ENCODE assay signal across 18 mouse cellular contexts in the genomic region with DNA sequence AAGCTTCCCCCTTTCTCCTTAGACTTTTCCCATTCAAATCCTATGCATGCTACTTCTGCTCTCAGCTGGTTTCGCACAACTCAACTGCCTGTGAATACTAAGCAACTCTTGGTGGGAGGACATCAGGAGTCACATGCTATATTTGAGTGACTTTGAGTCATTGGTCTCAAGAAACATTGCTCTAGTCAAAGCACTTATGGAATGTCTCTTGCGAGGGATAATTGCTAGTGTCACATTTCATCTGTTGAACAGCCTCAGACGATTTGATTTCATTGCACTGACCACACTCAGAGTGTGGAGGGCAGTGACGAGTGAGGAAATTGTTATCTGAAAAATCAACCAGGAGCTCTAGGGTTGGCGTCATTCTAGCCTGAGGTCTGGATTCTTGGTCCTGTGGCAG. TPM values are rescaled to one million over a fixed set of nuclear protein-coding genes. Genes with fewer than 3 reads are reported as not detected.
DNase-seq lines count a peak whose midpoint lies in the region; ATAC-seq lines count a peak whose summit lies in the region.
"Had no signal": no experiment of that assay in that cellular context is flagged by ENCODE, and none has a peak within 500 bp of the region (broad histone marks: within the 10 kb centered on the region; RNA-seq: fewer than 3 reads in every experiment).

No protein-coding gene starts in this region.

- no peak overlapping the region for H3K4me2 ChIP-seq in limb, embryonic 15.5 days
- no peak overlapping the region for H3K4me2 ChIP-seq in hindbrain, embryonic 14.5 days (replicated peaks)
- H3K4me2 ChIP-seq: hindbrain, embryonic 13.5 days; midbrain, embryonic 13.5 days had no signal

- peak; percentile 56; the same call in 1 of the 2 replicates for ATAC-seq in common myeloid progenitor, adult 5-6 weeks (replicated peaks; ENCODE audit: low read depth, poor library complexity, severe bottlenecking)
- ATAC-seq in limb, embryonic 15.5 days (ENCODE audit: insufficient number of reproducible peaks, low FRiP score, low TSS enrichment, low read depth) = 0 out of 2 replicates have a peak, but pooled peaks have one; percentile 40
- ATAC-seq in hindbrain, embryonic 14.5 days (ENCODE audit: low FRiP score) = no peak
- ATAC-seq: forebrain, embryonic 14.5 days; intestine, embryonic 16.5 days; midbrain, embryonic 13.5 days had no signal

- peak; percentile 35 for DNase-seq in embryo, embryonic 10 days (ENCODE audit: low spot score)
- DNase-seq in embryo, embryonic 9.5 days (ENCODE audit: extremely low spot score) = no peak
- DNase-seq in 416B (ENCODE audit: low read depth) = peak; percentile 90
- DNase-seq in hindbrain, embryonic 14.5 days (ENCODE audit: low spot score) = no peak
- DNase-seq in retina, embryonic 14.5 days (ENCODE audit: low spot score) = no peak
- DNase-seq in urinary bladder, adult 2 months (ENCODE audit: low spot score) = no peak
- DNase-seq: adrenal gland, postnatal 14 days; cerebellum, adult 9-11 months; heart, adult 18-20 months; kidney, postnatal 10 days; lung, postnatal 10 days had no signal

- WGBS in limb, embryonic 15.5 days = 31% methylated on average over 5 of the region's 5 CpGs
- 80% methylated on average over 5 of the region's 5 CpGs for WGBS in hindbrain, embryonic 14.5 days

- no peaks in the 10 kb centered on the region for H3K36me3 ChIP-seq in limb, embryonic 15.5 days
- H3K36me3 ChIP-seq in hindbrain, embryonic 14.5 days (replicated peaks; ENCODE audit: control insufficient read depth, insufficient read depth) = no peaks in the 10 kb centered on the region
- H3K36me3 ChIP-seq: hindbrain, embryonic 13.5 days; midbrain, embryonic 13.5 days had no signal

- H3K9ac ChIP-seq in limb, embryonic 15.5 days = no peak overlapping the region
- no peak overlapping the region for H3K9ac ChIP-seq in hindbrain, embryonic 14.5 days
- H3K9ac ChIP-seq: hindbrain, embryonic 13.5 days; liver, embryonic 14.5 days; midbrain, embryonic 13.5 days had no signal

- no peaks in the 10 kb centered on the region for H3K27me3 ChIP-seq in limb, embryonic 15.5 days
- H3K27me3 ChIP-seq in hindbrain, embryonic 14.5 days (ENCODE audit: control insufficient read depth, insufficient read depth, low read length) = no peaks in the 10 kb centered on the region
- H3K27me3 ChIP-seq: hindbrain, embryonic 13.5 days; midbrain, embryonic 13.5 days had no signal

- no peak overlapping the region for H3K4me3 ChIP-seq in limb, embryonic 15.5 days
- H3K4me3 ChIP-seq in hindbrain, embryonic 14.5 days (replicated peaks; ENCODE audit: low read length) = no peak overlapping the region
- H3K4me3 ChIP-seq: hindbrain, embryonic 13.5 days; midbrain, embryonic 13.5 days had no signal

- H3K9me3 ChIP-seq in limb, embryonic 15.5 days = no peaks in the 10 kb centered on the region
- no peaks in the 10 kb centered on the region for H3K9me3 ChIP-seq in hindbrain, embryonic 14.5 days (ENCODE audit: control insufficient read depth, low read length)
- H3K9me3 ChIP-seq: hindbrain, embryonic 13.5 days; midbrain, embryonic 13.5 days had no signal

- H3K4me1 ChIP-seq in limb, embryonic 15.5 days = peaks cover 6% of the 10 kb centered on the region
- H3K4me1 ChIP-seq in hindbrain, embryonic 14.5 days (replicated peaks; ENCODE audit: control insufficient read depth, insufficient read depth, low read length) = no peaks in the 10 kb centered on the region
- H3K4me1 ChIP-seq: midbrain, embryonic 13.5 days had no signal

- H3K27ac ChIP-seq in limb, embryonic 15.5 days = no peak overlapping the region
- H3K27ac ChIP-seq in hindbrain, embryonic 14.5 days = no peak overlapping the region
- H3K27ac ChIP-seq: hindbrain, embryonic 13.5 days; liver, embryonic 14.5 days; midbrain, embryonic 13.5 days had no signal

RNA-seq across cellular contexts. Expression of a gene that starts 7.1 kb away (rescaled TPM):
- 37.1 and 52.5 TPM in 2 replicates for total RNA-seq in common myeloid progenitor, adult 5-6 weeks (2017)
- polyA plus RNA-seq in limb, embryonic 15.5 days (2015; fragmentation: Nextera tagmentation; extraction: Ambion mirVana) = 18.7 and 20.5 TPM in 2 replicates
- polyA plus RNA-seq in hindbrain, embryonic 14.5 days (2014; fragmentation: Nextera tagmentation; extraction: Ambion mirVana) = 5.7 and 7.8 TPM in 2 replicates
- 13.5 and 13.6 TPM in 2 replicates for polyA plus RNA-seq in urinary bladder, adult 2 months (2012; rRNA removed)

RNA-seq across cellular contexts. Expression of a gene that starts 53.7 kb away (rescaled TPM):
- total RNA-seq in common myeloid progenitor, adult 5-6 weeks (2017) = 27.2 and 33.7 TPM in 2 replicates
- polyA plus RNA-seq in limb, embryonic 15.5 days (2015; fragmentation: Nextera tagmentation; extraction: Ambion mirVana) = 17.9 and 18.6 TPM in 2 replicates
- polyA plus RNA-seq in hindbrain, embryonic 14.5 days (2014; fragmentation: Nextera tagmentation; extraction: Ambion mirVana) = 14.7 and 17.0 TPM in 2 replicates
- polyA plus RNA-seq in urinary bladder, adult 2 months (2012; rRNA removed) = 13.3 and 14.9 TPM in 2 replicates

Comparison
In these comparisons a context has a peak if more than half of its experiments do, and no peak if none do; other contexts are left out.
1. DNase-seq: peak in embryo, embryonic 10 days (single experiment) and 416B (single experiment); none in embryo, embryonic 9.5 days (single experiment), hindbrain, embryonic 14.5 days (single experiment), retina, embryonic 14.5 days (single experiment) and urinary bladder, adult 2 months (single experiment).